23 mouse cellular contexts compared by ENCODE assay signal in the genomic region with DNA sequence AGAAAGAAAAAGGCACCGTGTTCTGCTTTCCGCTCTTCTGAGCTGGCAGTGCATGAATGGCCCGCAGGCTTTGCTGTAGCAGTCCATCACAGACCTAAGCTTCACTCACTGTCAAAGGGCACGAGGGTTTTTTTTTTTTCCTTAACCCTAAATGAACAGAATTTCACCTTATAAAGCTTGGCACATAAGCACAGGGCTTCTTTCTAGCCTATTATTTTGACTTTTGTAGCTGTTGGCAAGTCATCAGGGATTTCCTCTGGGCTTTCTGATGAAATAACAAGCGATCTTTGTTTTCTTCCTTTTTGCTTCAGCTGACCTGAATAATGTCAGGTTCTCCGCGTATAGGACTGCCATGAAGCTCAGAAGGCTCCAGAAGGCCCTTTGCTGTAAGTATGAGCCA.
DNase-seq lines count a peak whose midpoint lies in the region; ATAC-seq lines count a peak whose summit lies in the region.
"Had no signal": no experiment of that assay in that cellular context is flagged by ENCODE, and none has a peak within 500 bp of the region (broad histone marks: within the 10 kb centered on the region; RNA-seq: fewer than 3 reads in every experiment).

No protein-coding gene starts in this region.

- H3K27ac ChIP-seq in hindbrain, embryonic 16.5 days (ENCODE audit: low read depth, low read length), result no peak overlapping the region
- H3K27ac ChIP-seq in hindbrain, embryonic 11.5 days (ENCODE audit: low read depth, low read length), result no peak overlapping the region
- H3K27ac ChIP-seq in midbrain, embryonic 14.5 days (replicated peaks; ENCODE audit: low read depth, low read length), result no peak overlapping the region
- H3K27ac ChIP-seq in midbrain, embryonic 11.5 days (ENCODE audit: low read depth, low read length), result no peak overlapping the region
- H3K27ac ChIP-seq: embryonic facial prominence, embryonic 13.5 days; forebrain, embryonic 12.5 days; heart, embryonic 10.5 days; hindbrain, embryonic 13.5 days had no signal

- H3K9me3 ChIP-seq in hindbrain, embryonic 16.5 days (ENCODE audit: control insufficient read depth, low read length), result no peaks in the 10 kb centered on the region
- H3K9me3 ChIP-seq in hindbrain, embryonic 11.5 days (ENCODE audit: control insufficient read depth, low read length), result no peaks in the 10 kb centered on the region
- no peaks in the 10 kb centered on the region for H3K9me3 ChIP-seq in midbrain, embryonic 14.5 days (ENCODE audit: control insufficient read depth, low read length)
- H3K9me3 ChIP-seq in midbrain, embryonic 11.5 days (ENCODE audit: control insufficient read depth, low read length), result no peaks in the 10 kb centered on the region
- H3K9me3 ChIP-seq: embryonic facial prominence, embryonic 13.5 days; forebrain, embryonic 12.5 days; G1E; heart, embryonic 10.5 days; hindbrain, embryonic 13.5 days had no signal

- no peaks in the 10 kb centered on the region for H3K27me3 ChIP-seq in hindbrain, embryonic 16.5 days (replicated peaks; ENCODE audit: control insufficient read depth, insufficient read depth, low read length)
- H3K27me3 ChIP-seq in hindbrain, embryonic 11.5 days (ENCODE audit: control insufficient read depth, insufficient read depth, low read length), result no peaks in the 10 kb centered on the region
- H3K27me3 ChIP-seq in midbrain, embryonic 14.5 days (ENCODE audit: control insufficient read depth, insufficient read depth, low read length), result no peaks in the 10 kb centered on the region
- no peaks in the 10 kb centered on the region; the same call in 1 of the 2 replicates for H3K27me3 ChIP-seq in midbrain, embryonic 11.5 days (ENCODE audit: control insufficient read depth, insufficient read depth, low read length)
- H3K27me3 ChIP-seq: forebrain, embryonic 12.5 days; hindbrain, embryonic 13.5 days had no signal

- H3K4me3 ChIP-seq in hindbrain, embryonic 16.5 days (ENCODE audit: low read length), result no peak overlapping the region
- H3K4me3 ChIP-seq in hindbrain, embryonic 11.5 days (ENCODE audit: low read depth, low read length), result no peak overlapping the region
- H3K4me3 ChIP-seq in midbrain, embryonic 14.5 days (replicated peaks; ENCODE audit: low read depth, low read length), result no peak overlapping the region
- H3K4me3 ChIP-seq in midbrain, embryonic 11.5 days (ENCODE audit: low read depth, low read length), result no peak overlapping the region
- H3K4me3 ChIP-seq: embryonic facial prominence, embryonic 13.5 days; forebrain, embryonic 12.5 days; heart, embryonic 10.5 days; hindbrain, embryonic 13.5 days had no signal

- H3K4me2 ChIP-seq in hindbrain, embryonic 16.5 days (ENCODE audit: low read length), result no peak overlapping the region
- no peak overlapping the region for H3K4me2 ChIP-seq in hindbrain, embryonic 11.5 days (replicated peaks; ENCODE audit: low read depth, low read length)
- no peak overlapping the region for H3K4me2 ChIP-seq in midbrain, embryonic 14.5 days (ENCODE audit: low read length)
- no peak overlapping the region for H3K4me2 ChIP-seq in midbrain, embryonic 11.5 days
- H3K4me2 ChIP-seq: embryonic facial prominence, embryonic 13.5 days; forebrain, embryonic 12.5 days; hindbrain, embryonic 13.5 days had no signal

- peak; percentile 56; the same call in 1 of the 2 replicates for ATAC-seq in hindbrain, embryonic 16.5 days
- ATAC-seq in hindbrain, embryonic 11.5 days (ENCODE audit: low FRiP score), result no peak
- no peak for ATAC-seq in midbrain, embryonic 14.5 days (ENCODE audit: low FRiP score, low TSS enrichment)
- no peak for ATAC-seq in midbrain, embryonic 11.5 days (ENCODE audit: low FRiP score)
- ATAC-seq: CD4-positive, CD25-positive, alpha-beta regulatory T cell, adult 4 months; inflammation-experienced regulatory T-cells, adult 6 months; intestine, postnatal 0 days had no signal

- 44% methylated on average over 7 of the region's 7 CpGs for WGBS in hindbrain, embryonic 16.5 days
- 66% methylated on average over 7 of the region's 7 CpGs for WGBS in hindbrain, embryonic 11.5 days
- 48% methylated on average over 7 of the region's 7 CpGs for WGBS in midbrain, embryonic 14.5 days
- 63% methylated on average over 7 of the region's 7 CpGs for WGBS in midbrain, embryonic 11.5 days

- no peaks in the 10 kb centered on the region for H3K36me3 ChIP-seq in hindbrain, embryonic 16.5 days (ENCODE audit: control insufficient read depth, insufficient read depth, low read length)
- H3K36me3 ChIP-seq in hindbrain, embryonic 11.5 days (ENCODE audit: control insufficient read depth, insufficient read depth, low read length), result no peaks in the 10 kb centered on the region
- H3K36me3 ChIP-seq in midbrain, embryonic 14.5 days (ENCODE audit: control insufficient read depth, insufficient read depth, low read length), result no peaks in the 10 kb centered on the region
- H3K36me3 ChIP-seq in midbrain, embryonic 11.5 days (ENCODE audit: control insufficient read depth, insufficient read depth, low read length), result no peaks in the 10 kb centered on the region
- H3K36me3 ChIP-seq: embryonic facial prominence, embryonic 13.5 days; forebrain, embryonic 12.5 days; G1E; heart, embryonic 10.5 days; hindbrain, embryonic 13.5 days had no signal

- no peaks in the 10 kb centered on the region for H3K4me1 ChIP-seq in hindbrain, embryonic 16.5 days (ENCODE audit: control insufficient read depth, insufficient read depth, low read depth, low read length)
- no peaks in the 10 kb centered on the region for H3K4me1 ChIP-seq in hindbrain, embryonic 11.5 days (replicated peaks; ENCODE audit: control insufficient read depth, insufficient read depth, low read length)
- no peaks in the 10 kb centered on the region for H3K4me1 ChIP-seq in midbrain, embryonic 14.5 days (ENCODE audit: control insufficient read depth, insufficient read depth, low read length)
- no peaks in the 10 kb centered on the region for H3K4me1 ChIP-seq in midbrain, embryonic 11.5 days (ENCODE audit: control insufficient read depth, insufficient read depth, low read length)
- H3K4me1 ChIP-seq: embryonic facial prominence, embryonic 13.5 days; forebrain, embryonic 12.5 days; heart, embryonic 10.5 days; hindbrain, embryonic 13.5 days had no signal

- peak; percentile 2 for DNase-seq in adrenal gland, postnatal 10 days
- DNase-seq in adrenal gland, postnatal 4 days (ENCODE audit: low spot score in 2 of 2), result no peak
- DNase-seq in hindbrain, embryonic 11.5 days (ENCODE audit: low spot score), result no peak
- peak; percentile 18 for DNase-seq in midbrain, embryonic 14.5 days
- DNase-seq in midbrain, embryonic 11.5 days (ENCODE audit: low spot score, missing footprints), result no peak
- DNase-seq in yolk sac, embryonic 10.5 days (ENCODE audit: low spot score), result no peak
- DNase-seq: adrenal gland, adult 8-10 months; B cell, adult 2 months; cerebellum, adult 18-20 months; cerebellum, postnatal 14 days; gastrocnemius, postnatal 10 days; heart, adult 18-20 months; heart, postnatal 10 days; heart, postnatal 4 days had no signal

- no peak overlapping the region for H3K9ac ChIP-seq in hindbrain, embryonic 16.5 days (ENCODE audit: low read depth, low read length)
- H3K9ac ChIP-seq in hindbrain, embryonic 11.5 days (ENCODE audit: low read depth, low read length), result no peak overlapping the region
- H3K9ac ChIP-seq in midbrain, embryonic 14.5 days (replicated peaks; ENCODE audit: low read length), result no peak overlapping the region
- no peak overlapping the region for H3K9ac ChIP-seq in midbrain, embryonic 11.5 days (ENCODE audit: low read length)
- H3K9ac ChIP-seq: embryonic facial prominence, embryonic 13.5 days; forebrain, embryonic 12.5 days; hindbrain, embryonic 13.5 days had no signal

Comparison
In these comparisons a context has a peak if more than half of its experiments do, and no peak if none do; other contexts are left out.
1. DNase-seq: peak in adrenal gland, postnatal 10 days (single experiment) and midbrain, embryonic 14.5 days (single experiment); none in adrenal gland, postnatal 4 days (0 of 2), hindbrain, embryonic 11.5 days (single experiment), midbrain, embryonic 11.5 days (single experiment) and yolk sac, embryonic 10.5 days (single experiment).